Mouse (Mus musculus) cerebellum, adult 2 months (tissue): Measurements from ENCODE around the gene Ms4a4b.
"Not testable (repeated sequence)": the region's sequence is repeated elsewhere in the genome, so short reads cannot be mapped to it uniquely, and the experiment has no call there.

Experiments
- CTCF ChIP-seq: fragments of 200-500 bp; IDR thresholded peaks from 2 replicates; pipeline ENCODE4 v1.5.1; 2011; ENCODE audit warnings: low read depth, mild to moderate bottlenecking, control low read depth, low read length, moderate library complexity, borderline replicate concordance; ENCODE audit not compliant: insufficient read depth
- POLR2A ChIP-seq: fragments of 200-500 bp; IDR thresholded peaks from 2 replicates; pipeline ENCODE4 v1.6.1; 2011; ENCODE audit warnings: low read length, control low read depth, borderline replicate concordance; ENCODE audit not compliant: insufficient read depth

DNA sequence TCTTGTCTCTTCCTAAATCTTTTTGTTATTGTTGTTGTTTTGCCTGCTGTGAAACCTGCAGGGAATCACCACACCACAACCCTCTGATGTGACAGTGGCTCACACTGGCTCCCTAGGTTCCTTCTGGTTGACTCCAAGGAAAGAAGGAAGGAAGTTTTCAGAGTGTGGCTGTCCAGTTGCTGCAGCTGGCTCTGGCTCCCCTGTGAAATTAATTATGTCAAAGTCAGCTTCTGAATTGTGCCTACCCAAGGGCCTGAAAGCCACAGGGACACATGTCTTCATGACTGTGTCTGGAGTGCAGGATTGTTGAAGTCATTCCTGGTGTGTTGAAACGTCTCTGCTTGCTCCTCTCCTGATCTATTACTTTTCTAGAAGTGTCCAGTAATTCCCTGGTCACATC lies 25.0 kb downstream of the Ms4a4b start:
- not testable (repeated sequence) for TF ChIP-seq CTCF, POLR2A
